Mouse (Mus musculus) embryo, embryonic 11 days (tissue): ENCODE data around the gene Tap2.
A peak's percentile ranks its signal among the peaks of the same experiment; 100 is the strongest.

Source experiments
- DNase-seq: peaks from one replicate; pipeline ENCODE4 v3.0.0-alpha.2; 2015

Gene Tap2

DNA sequence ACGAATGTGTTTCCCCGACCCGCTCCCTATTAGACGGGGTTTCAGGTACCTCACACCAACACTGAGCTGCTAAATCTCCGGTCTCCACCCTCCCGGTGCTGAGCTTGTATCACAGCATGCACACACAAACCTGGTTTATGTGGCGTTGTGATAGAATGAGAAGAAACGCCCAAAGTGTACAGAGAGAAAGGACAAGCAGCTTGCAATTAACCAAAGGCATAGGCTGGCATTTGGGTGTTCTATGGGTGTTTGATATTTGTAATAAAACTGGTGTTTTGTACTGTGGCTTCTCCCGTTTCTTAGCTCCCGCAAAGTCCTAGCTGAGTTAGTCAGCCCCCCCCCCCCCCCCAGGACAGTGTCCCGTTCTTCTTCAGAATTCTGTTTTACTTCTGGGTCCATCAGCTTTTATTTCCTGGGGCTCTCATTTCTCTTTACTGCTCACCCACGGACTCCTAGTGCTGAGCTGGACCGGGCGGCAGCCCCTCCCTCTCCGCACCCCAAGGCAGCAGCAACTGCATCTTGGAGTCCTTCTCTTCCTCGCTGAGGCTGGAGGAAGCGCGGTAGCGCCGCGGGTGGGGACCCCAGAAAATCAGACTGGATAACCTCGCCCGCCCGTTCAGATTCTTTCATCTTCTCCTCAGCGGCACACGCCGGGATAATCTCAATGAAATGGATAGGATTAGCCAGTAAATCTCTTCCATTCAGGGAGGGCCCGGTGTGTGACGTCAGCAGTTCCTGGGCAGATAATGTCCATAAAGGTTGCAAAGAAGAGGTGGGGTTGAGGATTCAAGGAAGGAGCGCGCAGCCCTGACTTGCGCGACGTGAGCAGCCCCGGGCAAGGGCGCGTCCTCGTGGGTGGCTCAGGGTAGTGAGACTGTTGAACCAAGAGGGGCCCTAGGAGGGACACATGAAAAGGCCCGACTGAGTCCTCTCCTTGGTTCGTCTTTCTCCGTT lies 6.1 kb upstream of the Tap2 start, which contains the start of gene Psmb8:
Psmb8 (plus strand) TSS at position 781 of the 954 bp plus-strand sequence.
- peak; percentile 84 for DNase-seq

- DNase-seq: no peak
Observed at GRCm38 (mm10) chr17:34197904-34198520, 5.3 kb upstream of the Tap2 start.

- DNase-seq: no peak
Observed at GRCm38 (mm10) chr17:34198521-34198912, 4.8 kb upstream of the Tap2 start.

GRCm38 (mm10) chr17:34199050-34199619 lies 4.2 kb upstream of the Tap2 start:
- no peak for DNase-seq

- no peak for DNase-seq
Observed at GRCm38 (mm10) chr17:34200047-34200446, 3.3 kb upstream of the Tap2 start.

DNA sequence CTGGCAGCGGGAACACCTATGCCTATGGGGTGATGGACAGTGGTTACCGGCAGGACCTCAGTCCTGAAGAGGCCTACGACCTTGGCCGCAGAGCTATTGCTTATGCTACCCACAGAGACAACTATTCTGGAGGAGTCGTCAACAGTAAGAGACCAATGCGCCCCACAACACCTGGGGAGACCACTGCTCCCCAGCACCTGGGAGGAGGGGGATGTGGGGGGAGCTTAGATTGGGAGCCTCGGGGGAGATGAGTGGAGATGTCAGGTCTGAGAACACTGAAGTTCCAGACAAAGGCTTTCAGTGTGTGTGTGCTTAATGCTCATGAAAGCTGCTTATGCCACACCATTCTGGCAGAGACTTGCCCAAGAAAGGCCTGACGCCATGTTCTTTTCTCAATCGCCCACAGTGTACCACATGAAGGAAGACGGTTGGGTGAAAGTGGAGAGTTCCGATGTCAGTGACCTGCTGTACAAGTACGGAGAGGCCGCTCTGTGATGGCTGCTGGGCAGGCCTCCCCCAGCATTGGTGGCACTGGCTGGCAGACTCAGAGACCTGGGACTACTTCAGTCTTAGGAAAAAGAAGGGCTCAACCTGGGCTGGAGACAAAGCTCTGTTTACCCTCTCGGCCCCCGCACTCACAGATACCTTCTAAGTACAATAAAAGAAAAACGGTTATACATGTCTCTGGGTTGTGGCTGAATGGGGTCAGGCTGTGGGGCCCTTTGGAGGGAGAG lies 2.4 kb upstream of the Tap2 start:
- no peak for DNase-seq

DNA sequence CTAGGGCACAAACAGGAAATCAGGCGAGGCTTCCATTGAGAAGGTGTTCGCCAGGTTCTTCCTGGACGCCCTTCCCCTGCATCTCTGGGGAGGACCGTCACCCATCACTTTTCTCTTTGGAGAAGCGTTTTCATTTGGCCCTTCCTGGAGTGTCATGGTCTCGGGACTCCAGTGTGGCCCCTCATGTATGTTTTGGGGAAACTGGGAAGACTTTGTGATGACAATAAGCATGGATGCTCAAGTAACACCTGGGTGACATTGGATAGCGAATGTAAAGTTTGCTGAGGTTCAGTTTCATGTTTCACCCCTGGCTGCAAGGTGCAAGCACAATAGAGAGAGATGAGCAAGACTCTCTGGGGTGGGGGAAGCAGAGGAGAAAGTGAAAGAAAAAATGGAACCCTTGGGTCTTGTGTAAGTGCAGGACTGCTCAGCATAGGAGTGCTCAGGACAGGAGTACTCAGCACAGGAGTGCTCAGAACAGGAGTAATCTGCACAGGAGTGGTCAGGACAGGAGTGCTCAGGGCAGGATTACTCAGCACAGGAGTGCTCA lies 1.7 kb upstream of the Tap2 start:
- DNase-seq: no peak

GRCm38 (mm10) chr17:34202760-34203442 lies 426 bp upstream of the Tap2 start:
- DNase-seq: no peak

DNA sequence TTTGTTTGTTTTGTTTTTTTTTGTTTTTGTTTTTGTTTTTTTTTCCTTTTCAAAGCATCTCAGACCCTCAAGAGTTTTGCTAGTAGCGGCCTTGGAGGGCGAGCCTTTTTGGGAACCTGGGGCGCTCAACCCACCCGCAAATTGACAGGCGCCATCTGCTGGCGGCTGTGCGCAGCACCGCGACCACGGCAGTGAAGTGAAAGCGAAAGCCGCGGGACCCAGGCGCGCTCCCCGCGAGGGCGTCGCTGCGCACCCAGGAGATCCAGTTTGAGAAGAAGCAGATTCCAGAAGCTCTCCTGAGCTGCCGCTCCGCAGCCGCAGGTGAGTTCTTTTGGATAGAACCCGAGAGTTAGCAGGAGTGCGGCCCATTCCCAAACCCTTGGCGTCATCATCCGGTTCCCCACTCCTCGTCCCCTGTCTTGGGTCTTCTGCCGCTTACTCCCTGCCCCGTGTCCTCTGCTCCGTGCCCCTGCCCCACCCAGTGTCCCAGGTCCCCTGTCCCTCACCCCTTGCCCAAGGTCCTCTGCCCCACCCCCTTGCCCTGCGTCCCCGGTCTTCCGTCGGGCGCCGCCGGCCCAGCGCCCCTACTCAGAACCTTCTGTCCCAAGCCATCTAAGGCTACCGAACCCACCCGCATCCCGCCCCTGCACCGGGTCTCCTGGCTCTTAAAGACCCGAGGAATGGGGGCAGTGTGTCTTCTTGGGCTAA lies 1.1 kb downstream of the Tap2 start:
- DNase-seq: peak; percentile 87

DNA sequence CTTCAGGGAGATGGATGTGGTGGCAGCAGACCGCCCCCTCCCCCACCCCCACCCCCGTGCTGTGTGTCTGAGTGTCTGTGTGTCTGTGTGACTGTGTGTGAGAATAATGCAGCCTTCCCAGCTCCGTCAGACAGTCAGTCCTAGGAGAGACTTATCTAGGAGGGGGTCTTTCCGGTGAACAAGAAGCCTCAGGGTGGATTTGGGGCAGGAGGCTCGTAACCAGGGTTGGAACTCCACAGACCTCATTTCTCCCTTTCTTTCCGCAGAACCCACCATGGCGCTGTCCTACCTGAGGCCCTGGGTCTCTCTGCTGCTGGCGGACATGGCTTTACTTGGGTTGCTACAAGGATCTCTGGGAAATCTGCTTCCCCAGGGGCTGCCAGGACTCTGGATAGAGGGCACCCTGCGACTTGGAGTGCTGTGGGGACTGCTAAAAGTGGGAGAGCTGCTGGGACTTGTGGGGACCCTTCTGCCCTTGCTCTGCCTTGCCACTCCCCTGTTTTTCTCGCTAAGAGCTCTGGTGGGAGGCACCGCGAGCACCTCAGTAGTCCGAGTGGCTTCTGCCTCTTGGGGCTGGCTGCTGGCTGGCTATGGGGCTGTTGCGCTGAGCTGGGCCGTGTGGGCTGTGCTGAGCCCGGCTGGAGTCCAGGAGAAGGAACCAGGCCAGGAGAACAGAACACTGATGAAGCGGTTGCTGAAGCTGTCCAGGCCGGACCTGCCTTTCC lies 1.9 kb downstream of the Tap2 start:
- no peak for DNase-seq

GRCm38 (mm10) chr17:34205746-34206176 lies 2.4 kb downstream of the Tap2 start:
- peak; percentile 48 for DNase-seq

DNA sequence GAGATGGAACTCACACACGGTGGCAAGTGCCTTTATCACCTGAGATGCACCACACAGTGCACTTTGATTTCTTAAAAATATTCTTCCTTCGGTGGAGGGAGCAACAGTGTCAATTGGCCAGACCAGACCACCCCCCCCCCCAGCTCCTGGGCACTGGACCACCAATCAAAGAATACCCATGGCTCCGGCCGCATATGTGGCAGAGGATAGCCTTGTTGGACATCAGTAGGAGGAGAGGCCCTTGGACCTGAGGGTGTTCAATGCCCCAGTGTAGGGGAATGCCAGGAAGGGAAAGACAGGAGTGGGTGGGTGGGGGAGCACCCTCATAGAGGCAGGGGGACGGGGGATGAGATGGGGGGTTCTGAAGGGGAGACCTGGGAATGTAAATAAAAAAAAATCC lies 3.4 kb downstream of the Tap2 start:
- DNase-seq: no peak

DNA sequence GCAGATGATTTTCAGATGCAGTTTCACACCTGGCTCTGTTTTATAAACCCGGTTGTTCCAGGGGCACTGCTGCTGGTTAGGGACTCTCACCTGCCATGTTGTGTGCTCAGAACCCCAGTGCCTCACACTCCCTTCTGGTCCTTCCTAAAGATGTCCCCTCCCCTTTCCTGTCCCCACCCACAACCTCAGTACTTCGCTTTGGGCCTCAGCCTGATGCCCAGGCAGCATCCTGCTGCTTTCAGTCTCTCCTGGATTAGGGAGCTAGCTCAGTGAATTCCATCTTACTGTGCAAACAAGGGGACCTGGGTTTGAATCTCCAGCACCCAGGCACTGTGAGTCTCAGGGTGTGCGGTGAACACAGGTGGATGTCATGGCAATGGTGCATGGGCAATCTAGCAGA lies 4.1 kb downstream of the Tap2 start:
- DNase-seq: no peak

- DNase-seq: no peak
Observed at GRCm38 (mm10) chr17:34207866-34208265, 4.5 kb downstream of the Tap2 start.

DNA sequence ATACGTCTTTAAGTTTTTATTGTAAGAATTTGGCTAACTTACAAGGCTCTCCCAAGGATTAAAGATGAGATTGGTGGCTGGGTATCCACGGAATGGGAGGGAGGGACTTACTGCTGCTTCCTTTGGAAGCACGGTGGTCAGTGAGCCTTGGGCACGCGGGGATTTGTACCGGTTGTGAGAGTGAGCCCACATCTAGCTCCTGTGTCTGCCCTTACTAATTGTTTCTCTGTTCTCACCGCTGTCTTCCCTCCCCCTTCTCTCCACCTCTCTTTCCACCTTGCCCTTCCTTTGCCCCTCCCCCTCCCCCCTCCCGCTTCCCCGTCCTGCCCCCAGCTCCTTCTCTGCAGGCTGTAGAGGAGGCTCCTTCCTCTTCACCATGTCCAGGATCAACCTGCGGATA lies 5.1 kb downstream of the Tap2 start:
- DNase-seq: no peak

GRCm38 (mm10) chr17:34209680-34210079 lies 6.4 kb downstream of the Tap2 start:
- DNase-seq: no peak

DNA sequence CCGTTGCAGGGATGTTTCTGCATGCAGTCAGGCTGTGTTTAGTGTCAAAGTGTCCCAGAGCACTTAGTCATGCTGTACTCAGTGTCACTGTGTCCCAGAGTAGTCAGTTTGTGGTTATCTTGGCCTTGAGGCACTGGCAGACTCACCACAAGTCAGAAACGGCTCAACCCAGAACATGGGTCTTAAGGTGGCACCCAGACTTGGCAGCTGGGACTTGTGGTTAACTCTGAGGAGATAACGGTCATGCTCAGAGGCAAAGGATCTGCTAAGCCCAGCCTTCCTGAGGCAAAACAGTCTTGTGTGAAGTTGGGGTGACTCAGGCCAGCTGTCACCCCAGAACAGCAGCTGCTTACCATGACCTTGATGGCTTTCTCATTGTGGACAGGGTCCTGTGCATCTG lies 7.3 kb downstream of the Tap2 start:
- no peak for DNase-seq

DNA sequence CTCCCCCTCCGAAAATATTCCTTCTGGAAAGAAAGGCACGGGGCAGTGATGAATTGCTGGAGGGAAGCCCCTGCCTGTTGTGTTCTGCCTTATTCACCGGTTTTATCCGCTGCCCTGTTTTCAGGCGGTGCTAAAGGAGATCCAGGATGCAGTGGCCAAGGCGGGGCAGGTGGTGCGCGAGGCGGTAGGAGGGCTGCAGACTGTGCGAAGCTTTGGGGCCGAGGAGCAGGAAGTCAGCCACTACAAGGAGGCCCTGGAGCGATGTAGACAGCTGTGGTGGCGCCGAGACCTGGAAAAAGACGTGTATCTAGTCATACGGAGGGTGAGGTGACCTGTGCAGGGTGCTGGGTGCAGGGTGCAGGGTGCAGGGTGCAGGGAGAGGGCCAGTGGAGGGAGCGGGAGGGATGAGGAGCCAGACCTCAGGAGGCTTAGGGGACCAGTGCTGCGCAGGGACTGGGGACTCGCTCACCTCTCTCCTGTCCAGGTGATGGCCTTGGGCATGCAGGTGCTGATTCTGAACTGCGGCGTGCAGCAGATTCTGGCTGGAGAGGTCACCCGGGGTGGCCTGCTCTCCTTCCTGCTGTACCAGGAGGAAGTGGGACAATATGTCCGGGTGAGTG lies 8.5 kb downstream of the Tap2 start:
- DNase-seq: no peak

GRCm38 (mm10) chr17:34213936-34214335 lies 10.6 kb downstream of the Tap2 start:
- DNase-seq: no peak

GRCm38 (mm10) chr17:34215176-34215575 lies 11.8 kb downstream of the Tap2 start:
- DNase-seq: no peak
